Mouse (Mus musculus) MEL (cell line): ENCODE results near the gene Ror1. TPM values are rescaled to one million over a fixed set of nuclear protein-coding genes. Genes with fewer than 3 reads are reported as not detected.

Experiments used
- DNase-seq: peaks from one replicate; pipeline ENCODE4 v3.0.0; 2011; ENCODE audit warnings: low read depth, low spot score
- H3K27ac ChIP-seq: 2 replicates; pipeline ENCODE4 v1.5.1; 2012; ENCODE audit warnings: low read depth, mild to moderate bottlenecking, control low read depth, low read length, moderate library complexity; ENCODE audit not compliant: control insufficient read depth
- H3K27me3 ChIP-seq, 2 experiments: fragments of 150-350 bp in 1 of 2; sonication (generic) in 1 of 2; 2 replicates each; pipeline ENCODE4 v1.6.1; 2012; ENCODE audit warnings: low read length in 2 of 2, mild to moderate bottlenecking in 2 of 2, improper control_type of control experiment in 1 of 2, moderate library complexity in 1 of 2; ENCODE audit not compliant: insufficient read depth in 2 of 2, control insufficient read depth in 1 of 2
- H3K36me3 ChIP-seq, 2 experiments: 2 replicates each; pipeline ENCODE4 v1.6.1; 2012 to 2014; ENCODE audit warnings: low read length in 2 of 2, improper control_type of control experiment in 1 of 2, inconsistent platforms in 1 of 2, mild to moderate bottlenecking in 1 of 2; ENCODE audit not compliant: insufficient read depth in 2 of 2, control insufficient read depth in 1 of 2
- H3K4me1 ChIP-seq, 2 experiments: fragments of 150-350 bp in 1 of 2; sonication (generic) in 1 of 2; 2 replicates each; pipeline ENCODE4 v1.6.1; 2012; ENCODE audit warnings: low read length in 2 of 2, improper control_type of control experiment in 1 of 2, mild to moderate bottlenecking in 1 of 2; ENCODE audit not compliant: insufficient read depth in 2 of 2, control insufficient read depth in 1 of 2
- H3K4me3 ChIP-seq, 2 experiments: fragments of 150-350 bp in 1 of 2; sonication (generic) in 1 of 2; 2 replicates each; pipeline ENCODE4 v1.5.1; 2012; ENCODE audit warnings: low read depth in 2 of 2, low read length in 2 of 2, mild to moderate bottlenecking in 2 of 2, moderate library complexity in 2 of 2, control low read depth in 1 of 2, improper control_type of control experiment in 1 of 2; ENCODE audit not compliant: control insufficient read depth in 1 of 2, insufficient read depth in 1 of 2
- H3K79me2 ChIP-seq: 2 replicates; pipeline ENCODE4 v1.6.1; 2012; ENCODE audit warnings: mild to moderate bottlenecking, low read length, moderate library complexity; ENCODE audit not compliant: control insufficient read depth, poor library complexity, insufficient read depth
- H3K9ac ChIP-seq: 2 replicates; pipeline ENCODE4 v1.6.1; 2012; ENCODE audit warnings: low read depth, mild to moderate bottlenecking, control low read depth, low read length, moderate library complexity; ENCODE audit not compliant: control insufficient read depth, poor library complexity, severe bottlenecking
- H3K9me3 ChIP-seq: fragments of 150-350 bp; sonication (generic); replicated peaks from 2 replicates; pipeline ENCODE4 v1.6.1; 2012; ENCODE audit warnings: mild to moderate bottlenecking, low read length, improper control_type of control experiment, moderate library complexity; ENCODE audit not compliant: insufficient read depth
- BHLHE40 ChIP-seq: IDR thresholded peaks from 2 replicates; pipeline ENCODE4 v1.6.1; 2012; ENCODE audit warnings: low read depth, mild to moderate bottlenecking, inconsistent platforms, low read length, improper control_type of control experiment, borderline replicate concordance
- CHD2 ChIP-seq: IDR thresholded peaks from 2 replicates; pipeline ENCODE4 v1.6.1; 2011; ENCODE audit warnings: low read length, improper control_type of control experiment
- CTCF ChIP-seq, 3 experiments: IDR thresholded peaks in 2 of 3; conservative IDR thresholded peaks in 1 of 3; 2 replicates each; pipeline ENCODE4 v1.5.1; 2011 to 2012; ENCODE audit warnings: low read length in 3 of 3, low read depth in 2 of 3, mild to moderate bottlenecking in 2 of 3, improper control_type of control experiment in 1 of 3, inconsistent platforms in 1 of 3, mixed read lengths in 1 of 3, moderate library complexity in 1 of 3; ENCODE audit not compliant: control insufficient read depth in 1 of 3, insufficient read depth in 1 of 3, poor library complexity in 1 of 3, severe bottlenecking in 1 of 3
- E2F4 ChIP-seq: IDR thresholded peaks from 2 replicates; pipeline ENCODE4 v1.6.1; 2011; ENCODE audit warnings: low read depth, low read length, improper control_type of control experiment, borderline replicate concordance
- ETS1 ChIP-seq: IDR thresholded peaks from 2 replicates; pipeline ENCODE4 v1.6.1; 2012; ENCODE audit warnings: low read depth, mild to moderate bottlenecking, inconsistent platforms, low read length, improper control_type of control experiment, moderate library complexity
- GABPA ChIP-seq: IDR thresholded peaks from 2 replicates; pipeline ENCODE4 v1.6.1; 2012; ENCODE audit warnings: low read depth, mild to moderate bottlenecking, inconsistent platforms, low read length, improper control_type of control experiment, moderate library complexity
- HCFC1 ChIP-seq: IDR thresholded peaks from 2 replicates; pipeline ENCODE4 v1.6.1; 2012; ENCODE audit warnings: low read depth, mild to moderate bottlenecking, inconsistent platforms, low read length, improper control_type of control experiment, moderate library complexity
- MAZ ChIP-seq: IDR thresholded peaks from 2 replicates; pipeline ENCODE4 v1.6.1; 2012; ENCODE audit warnings: low read depth, mild to moderate bottlenecking, inconsistent platforms, low read length, improper control_type of control experiment
- MXI1 ChIP-seq: IDR thresholded peaks from 2 replicates; pipeline ENCODE4 v1.6.1; 2011; ENCODE audit warnings: mild to moderate bottlenecking, low read depth, low read length, improper control_type of control experiment
- MYB ChIP-seq: IDR thresholded peaks from 2 replicates; pipeline ENCODE4 v1.6.1; 2011; ENCODE audit warnings: mild to moderate bottlenecking, low read depth, low read length, improper control_type of control experiment
- MYC ChIP-seq: IDR thresholded peaks from 2 replicates; pipeline ENCODE4 v1.6.1; 2011; ENCODE audit warnings: low read depth, mild to moderate bottlenecking, low read length, improper control_type of control experiment, moderate library complexity
- NELFE ChIP-seq: IDR thresholded peaks from 2 replicates; pipeline ENCODE4 v1.6.1; 2011; ENCODE audit warnings: low read depth, low read length, improper control_type of control experiment
- POLR2A ChIP-seq, 2 experiments: IDR thresholded peaks; 2 replicates each; pipeline ENCODE4 v1.6.1; 2011 to 2012; ENCODE audit warnings: low read length in 2 of 2, mild to moderate bottlenecking in 2 of 2, control low read depth in 1 of 2, improper control_type of control experiment in 1 of 2, low read depth in 1 of 2, moderate library complexity in 1 of 2; ENCODE audit not compliant: control insufficient read depth in 1 of 2, insufficient read depth in 1 of 2, poor library complexity in 1 of 2
- POLR2AphosphoS5 ChIP-seq: IDR thresholded peaks from 2 replicates; pipeline ENCODE4 v1.6.1; 2012; ENCODE audit warnings: low read depth, borderline replicate concordance, mild to moderate bottlenecking, inconsistent platforms, low read length, moderate library complexity, mixed read lengths
- RAD21 ChIP-seq: IDR thresholded peaks from 2 replicates; pipeline ENCODE4 v1.6.1; 2011; ENCODE audit warnings: mild to moderate bottlenecking, low read depth, low read length, improper control_type of control experiment
- RCOR1 ChIP-seq: IDR thresholded peaks from 2 replicates; pipeline ENCODE4 v1.6.1; 2012; ENCODE audit warnings: low read depth, mild to moderate bottlenecking, inconsistent platforms, low read length, improper control_type of control experiment
- TAL1 ChIP-seq: IDR thresholded peaks from 2 replicates; pipeline ENCODE4 v1.6.1; 2012; ENCODE audit warnings: mild to moderate bottlenecking, inconsistent platforms, low read length, moderate library complexity, mixed read lengths
- TCF12 ChIP-seq: IDR thresholded peaks from 2 replicates; pipeline ENCODE4 v1.6.1; 2014; ENCODE audit warnings: low read depth, mild to moderate bottlenecking, inconsistent platforms, low read length, improper control_type of control experiment, moderate library complexity
- UBTF ChIP-seq: IDR thresholded peaks from 2 replicates; pipeline ENCODE4 v1.6.1; 2012; ENCODE audit warnings: low read depth, mild to moderate bottlenecking, inconsistent platforms, low read length, improper control_type of control experiment, moderate library complexity, borderline replicate concordance; ENCODE audit not compliant: insufficient read depth
- USF1 ChIP-seq: IDR thresholded peaks from 2 replicates; pipeline ENCODE4 v1.6.1; 2014; ENCODE audit warnings: low read depth, mild to moderate bottlenecking, inconsistent platforms, low read length, improper control_type of control experiment, moderate library complexity
- ZC3H11A ChIP-seq: IDR thresholded peaks from 2 replicates; pipeline ENCODE4 v1.6.1; 2012; ENCODE audit warnings: low read depth, mild to moderate bottlenecking, inconsistent platforms, low read length, improper control_type of control experiment
- ZMIZ1 ChIP-seq: IDR thresholded peaks from 2 replicates; pipeline ENCODE4 v1.6.1; 2012; ENCODE audit warnings: low read depth, mild to moderate bottlenecking, inconsistent platforms, low read length, improper control_type of control experiment, moderate library complexity
- polyA plus RNA-seq, 2 experiments: library from polyadenylated mRNA; stranded (reverse) in 1 of 2; unstranded in 1 of 2; fragments of >175 nt in 1 of 2; fragments of >200 nt in 1 of 2; gene quantifications; 2 replicates each; pipeline versions ENCODE4 v1.2.1 to v1.2.4; 2012; ENCODE audit warnings: low replicate concordance in 2 of 2, low read depth in 1 of 2; ENCODE audit not compliant: insufficient read length in 2 of 2, insufficient read depth in 1 of 2, missing spikeins in 1 of 2
- total RNA-seq: library from RNA; depleted of rRNA; stranded (reverse); fragments of 300-350 nt; gene quantifications from 2 replicates; pipeline ENCODE4 v1.2.3, GENCODE M21; 2012

Ror1 gene
- total and polyA plus RNA-seq, 3 experiments = not detected

- no peaks in the 10 kb centered on the region for H3K9me3 ChIP-seq
- TF ChIP-seq NELFE = no peak
- no peak for TF ChIP-seq E2F4
- no peak for TF ChIP-seq MYB
- TF ChIP-seq TCF12 = no peak
- TF ChIP-seq GABPA = no peak
- no peak for TF ChIP-seq RCOR1
- TF ChIP-seq HCFC1 = no peak
- no peak for TF ChIP-seq POLR2A (IDR thresholded peaks at IDR 0.05; ENCODE audit: control insufficient read depth in 1 of 2, insufficient read depth in 1 of 2, low read depth in 1 of 2, low read length in 2 of 2, poor library complexity in 1 of 2)
- no peak for TF ChIP-seq MAZ
- TF ChIP-seq CHD2 = no peak
- no peak for TF ChIP-seq ZC3H11A
- no peak for TF ChIP-seq CTCF (IDR thresholded peaks at IDR 0.05 in 2 of 3, conservative IDR thresholded peaks at IDR 0.05 in 1 of 3; ENCODE audit: control insufficient read depth in 1 of 3, insufficient read depth in 1 of 3, low read depth in 2 of 3, low read length in 3 of 3, poor library complexity in 1 of 3, severe bottlenecking in 1 of 3)
- TF ChIP-seq POLR2AphosphoS5 = no peak
- TF ChIP-seq ZMIZ1 = no peak
- no peak for TF ChIP-seq RAD21
- no peak for TF ChIP-seq MXI1
- TF ChIP-seq USF1 = no peak
- TF ChIP-seq, all 39 proteins: peak for 0
- Histone ChIP-seq H3K36me3 (no peaks in the 10 kb centered on the region), H3K27ac (no peak overlapping the region), H3K4me3 (no peak overlapping the region), H3K4me1 (no peaks in the 10 kb centered on the region), H3K79me2 (no peaks in the 10 kb centered on the region), H3K9ac (no peak overlapping the region), H3K27me3 (no peaks in the 10 kb centered on the region)
- no peak for DNase-seq
Measured at GRCm38 (mm10) chr4:100244250-100244649, 148.7 kb downstream of the Ror1 start.

GRCm38 (mm10) chr4:100244701-100245100 is 149.1 kb downstream of the Ror1 start:
- Histone ChIP-seq H3K9ac (no peak overlapping the region), H3K36me3 (no peaks in the 10 kb centered on the region), H3K9me3 (no peaks in the 10 kb centered on the region), H3K4me3 (no peak overlapping the region), H3K27me3 (no peaks in the 10 kb centered on the region), H3K79me2 (no peaks in the 10 kb centered on the region), H3K27ac (no peak overlapping the region), H3K4me1 (no peaks in the 10 kb centered on the region)
- no peak for DNase-seq
- no peak for TF ChIP-seq UBTF
- no peak for TF ChIP-seq CTCF (IDR thresholded peaks at IDR 0.05 in 2 of 3, conservative IDR thresholded peaks at IDR 0.05 in 1 of 3; ENCODE audit: control insufficient read depth in 1 of 3, insufficient read depth in 1 of 3, low read depth in 2 of 3, low read length in 3 of 3, poor library complexity in 1 of 3, severe bottlenecking in 1 of 3)
- no peak for TF ChIP-seq BHLHE40
- no peak for TF ChIP-seq ETS1
- no peak for TF ChIP-seq TAL1
- TF ChIP-seq MYC = no peak
